Mouse (Mus musculus): ENCODE measurements around the gene Fbxo45.

Gene Fbxo45

DNA sequence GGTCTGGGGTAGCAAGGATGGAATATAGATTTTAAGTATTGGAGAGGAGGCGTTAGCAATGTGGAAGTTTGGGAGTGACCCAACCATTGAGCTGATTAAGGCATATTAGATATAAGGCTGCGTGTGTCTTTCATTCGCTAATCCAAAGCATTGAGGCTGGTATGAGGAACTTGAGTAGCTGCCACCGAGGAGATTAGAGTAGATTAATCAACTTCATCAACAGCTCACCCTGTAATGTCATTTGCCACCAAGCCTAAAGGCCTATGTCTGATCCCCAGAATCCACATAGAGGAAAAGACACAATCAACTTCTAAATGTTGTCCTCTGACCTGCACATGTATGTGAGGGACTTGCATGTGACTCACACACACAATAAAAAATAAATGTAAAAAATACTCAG is 25.2 kb downstream of the Fbxo45 start:
- TF ChIP-seq GATA4 (IDR thresholded peaks at IDR 0.05; ENCODE audit: insufficient replicate concordance, low read length) = no peak

DNA sequence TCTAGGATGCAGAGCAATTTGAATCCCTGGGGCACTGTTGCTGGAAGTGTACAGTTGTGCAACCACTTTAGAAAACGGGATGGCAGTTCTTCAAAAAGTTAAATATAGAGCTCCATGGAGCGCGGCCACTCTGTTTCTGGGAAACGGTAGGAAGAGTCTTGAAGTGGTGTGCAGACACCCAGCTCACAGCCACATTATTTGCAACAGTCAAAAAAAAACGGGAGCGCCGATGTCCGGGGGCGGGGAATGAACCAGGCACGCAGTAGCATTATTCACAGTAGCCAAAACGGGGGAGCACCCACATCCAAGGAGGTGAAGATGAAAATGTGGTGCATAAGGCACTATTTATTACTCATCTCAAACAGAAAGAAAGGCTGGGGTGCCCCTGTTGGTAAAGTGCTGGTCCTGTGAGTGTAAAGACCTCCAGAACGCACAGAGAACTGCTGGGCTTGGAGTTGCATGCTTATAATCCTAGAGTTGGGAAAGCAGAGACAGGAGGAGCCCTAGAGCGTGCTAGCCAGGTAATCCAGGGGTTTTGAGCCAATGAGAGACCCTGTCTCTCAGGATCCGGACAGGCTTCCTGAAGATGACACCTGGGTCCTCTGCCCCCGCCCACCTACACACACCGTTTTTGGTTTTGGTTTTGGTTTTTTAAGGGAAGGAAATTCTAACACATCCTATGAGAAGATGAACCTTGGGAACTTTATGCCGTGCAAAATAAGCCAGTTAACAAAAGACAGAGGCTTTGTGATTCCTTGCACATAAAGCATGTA is 32.0 kb downstream of the Fbxo45 start:
- no peak for TF ChIP-seq GATA4 (IDR thresholded peaks at IDR 0.05; ENCODE audit: insufficient replicate concordance, low read length)

DNA sequence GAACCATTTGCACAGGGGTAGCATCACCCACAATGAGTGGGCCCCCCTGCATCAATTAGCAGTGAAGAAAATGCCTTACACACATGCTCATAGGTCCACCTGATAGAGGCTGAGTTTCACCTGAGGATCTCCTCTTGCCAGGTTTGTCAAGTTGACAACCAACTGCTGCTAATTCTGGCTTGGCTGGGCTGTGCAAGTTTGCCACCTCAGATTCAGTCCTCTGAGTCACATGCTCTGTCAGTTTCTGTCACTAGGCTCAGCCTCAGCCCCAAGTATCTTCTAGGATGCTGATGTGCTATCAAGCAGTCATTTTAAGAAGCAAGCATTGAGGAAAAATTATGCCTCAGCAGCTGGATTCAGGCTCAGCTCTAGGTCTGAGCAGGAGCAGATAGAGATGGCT is 32.8 kb downstream of the Fbxo45 start:
- no peak for TF ChIP-seq GATA4 (IDR thresholded peaks at IDR 0.05; ENCODE audit: insufficient replicate concordance, low read length)

DNA sequence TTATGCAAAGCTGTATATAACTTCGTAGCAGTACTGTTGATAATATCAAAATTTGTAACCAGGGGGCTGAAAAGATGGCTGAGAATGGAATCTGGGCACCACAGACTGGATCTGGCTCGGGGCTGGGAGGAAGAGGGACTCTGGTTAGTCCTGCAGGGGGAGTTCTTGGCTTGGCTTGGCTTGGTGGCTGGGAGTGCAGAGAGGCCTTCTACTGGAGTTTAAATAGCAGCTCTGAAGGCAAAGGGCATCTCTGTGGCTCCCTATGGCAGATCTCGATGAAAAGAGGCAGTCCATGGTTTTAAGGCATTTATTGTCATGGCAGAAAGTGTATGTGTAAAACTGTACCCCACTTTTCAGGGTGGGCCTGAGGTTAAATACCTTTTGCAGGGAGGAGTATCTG is 42.1 kb downstream of the Fbxo45 start:
- TF ChIP-seq GATA4 (IDR thresholded peaks at IDR 0.05; ENCODE audit: insufficient replicate concordance, low read length) = no peak

DNA sequence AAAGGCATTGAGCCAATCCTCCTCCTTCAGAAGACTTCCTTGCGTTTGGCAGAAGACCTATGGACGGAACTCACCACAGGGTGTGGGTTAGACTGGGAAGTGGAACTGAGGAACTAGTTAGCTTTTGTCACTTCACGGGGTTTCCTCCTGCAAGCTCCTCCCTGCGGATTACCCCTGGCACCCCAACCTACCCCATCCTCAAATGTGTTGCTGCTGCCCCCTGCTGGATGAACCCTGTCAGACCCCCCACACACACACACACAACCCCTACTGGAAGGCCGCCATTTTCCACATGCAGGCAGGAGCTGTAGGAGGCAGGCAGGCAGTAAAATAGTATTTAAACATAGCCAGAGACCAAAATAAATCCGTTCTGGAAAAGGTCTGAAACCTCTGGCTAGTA is 44.3 kb downstream of the Fbxo45 start:
- TF ChIP-seq GATA4 (IDR thresholded peaks at IDR 0.05; ENCODE audit: insufficient replicate concordance, low read length) = no peak

DNA sequence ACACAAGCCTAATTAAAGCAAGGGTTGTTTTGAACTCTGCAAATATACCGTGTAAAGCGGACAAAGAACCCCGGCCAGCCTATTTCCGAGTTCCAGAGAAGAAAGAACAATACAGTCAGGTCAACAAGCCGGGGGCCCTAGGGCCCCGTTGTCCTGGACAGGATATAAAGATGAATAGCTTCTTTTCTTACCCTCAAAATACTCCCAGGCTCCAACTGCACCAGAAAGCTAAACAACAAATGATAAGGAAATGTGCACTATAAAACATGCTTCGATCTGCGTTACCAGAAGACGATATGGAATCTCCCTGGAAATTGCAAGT is 46.0 kb downstream of the Fbxo45 start:
- no peak; the same call in 1 of the 2 replicates for TF ChIP-seq GATA4 (IDR thresholded peaks at IDR 0.05; ENCODE audit: insufficient replicate concordance, low read length)

DNA sequence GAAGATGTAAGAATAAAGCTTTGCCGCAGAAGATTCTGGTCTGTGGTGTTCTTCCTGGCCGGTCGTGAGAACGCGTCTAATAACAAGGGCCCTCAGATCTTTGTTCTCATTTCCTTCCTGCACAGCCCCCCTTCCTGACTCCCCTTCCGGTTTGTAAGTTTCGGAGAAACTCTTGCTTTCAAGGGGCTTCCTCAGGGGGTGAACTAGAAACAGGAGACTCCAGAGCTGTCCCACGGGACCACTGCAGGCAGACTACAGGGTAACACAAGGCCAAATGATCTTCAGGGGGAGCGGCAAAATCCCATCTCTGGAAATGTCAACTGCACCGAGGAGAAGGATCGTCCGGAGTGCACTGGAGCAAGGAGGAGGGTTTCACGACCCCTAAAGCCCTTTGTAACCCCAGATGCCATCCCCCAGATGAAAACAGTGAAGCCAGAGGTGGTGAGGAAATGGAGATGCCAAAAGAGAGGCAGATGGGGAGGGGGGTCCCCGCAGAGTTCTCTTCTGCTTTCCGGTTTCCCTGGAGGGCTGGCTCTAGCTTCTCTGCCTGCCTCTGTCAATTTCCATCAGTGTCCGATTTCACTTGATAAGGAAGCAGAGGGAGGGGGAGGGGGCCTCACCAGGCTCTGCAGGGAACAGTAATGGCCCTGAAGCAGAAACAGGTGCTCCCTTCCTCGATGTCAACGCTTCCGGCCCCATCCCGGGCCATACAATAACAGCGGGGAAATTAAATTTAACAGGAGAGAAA is 46.5 kb downstream of the Fbxo45 start:
- TF ChIP-seq GATA4 (IDR thresholded peaks at IDR 0.05; ENCODE audit: insufficient replicate concordance, low read length) = no peak

DNA sequence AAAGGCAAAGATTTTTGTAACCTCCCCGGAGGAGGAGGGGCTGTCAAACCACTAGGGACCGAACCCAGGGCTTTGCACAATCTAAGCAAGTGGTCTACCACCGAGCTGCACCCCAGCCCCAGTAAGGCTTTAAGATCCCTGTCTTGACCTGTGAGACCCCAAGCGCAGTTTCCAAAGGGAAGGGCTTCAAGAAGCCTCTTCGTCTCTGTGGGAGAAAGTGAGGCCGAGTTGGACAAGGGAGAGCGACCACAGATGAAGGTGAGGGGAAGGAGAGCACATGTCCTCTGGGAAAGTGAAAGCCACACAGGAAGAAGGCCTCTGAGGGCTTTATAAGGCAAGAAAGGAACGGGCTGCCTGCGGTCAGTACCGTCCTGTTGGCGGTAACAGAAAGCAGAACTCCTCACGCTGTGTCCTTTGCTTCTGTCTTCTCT is 56.9 kb downstream of the Fbxo45 start:
- TF ChIP-seq GATA4 (IDR thresholded peaks at IDR 0.05; ENCODE audit: insufficient replicate concordance, low read length) = no peak

DNA sequence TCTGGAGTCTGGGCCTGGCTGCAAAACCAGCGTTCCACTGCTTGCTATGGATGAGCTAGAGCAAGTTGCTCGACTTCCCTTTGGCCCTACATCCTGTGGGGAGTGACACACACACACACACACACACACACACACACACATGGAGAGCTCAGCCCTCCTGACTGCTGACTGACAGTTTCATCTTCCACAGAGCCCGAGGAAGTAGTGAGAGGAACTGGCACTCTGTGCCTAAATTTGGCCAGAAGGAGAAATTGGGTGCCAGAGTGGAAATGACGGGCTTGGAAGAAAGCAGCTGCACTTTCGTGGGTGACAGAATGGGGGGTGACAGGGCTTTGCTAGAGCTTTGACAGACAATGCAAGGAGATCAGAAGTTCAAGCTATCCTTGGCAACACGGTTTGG is 57.8 kb downstream of the Fbxo45 start:
- TF ChIP-seq GATA4 (IDR thresholded peaks at IDR 0.05; ENCODE audit: insufficient replicate concordance, low read length) = peak; percentile 19; the same call in 1 of the 2 replicates

DNA sequence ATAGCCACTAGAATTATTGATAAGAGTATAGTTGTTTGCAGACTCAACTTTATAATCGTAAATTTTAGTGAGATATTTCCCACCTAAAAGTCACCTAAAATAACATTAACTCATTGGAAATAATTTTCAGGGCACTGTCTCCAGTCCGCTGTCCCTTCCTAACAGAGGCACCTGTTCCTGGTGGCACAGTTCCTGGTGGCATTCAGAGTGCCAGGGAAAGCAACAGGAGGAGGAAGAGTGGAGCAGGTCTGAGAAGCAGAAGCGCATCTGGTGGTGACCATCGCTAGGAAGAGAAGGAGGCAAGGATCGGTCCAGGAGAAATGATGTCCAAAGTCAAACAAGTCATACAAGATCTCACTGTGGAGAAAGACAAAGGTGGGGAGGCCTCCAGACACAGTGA is 60.9 kb downstream of the Fbxo45 start:
- TF ChIP-seq GATA4 (IDR thresholded peaks at IDR 0.05; ENCODE audit: insufficient replicate concordance, low read length) = no peak
